Mouse (Mus musculus) adrenal gland, adult 18-20 months (tissue): Measurements from ENCODE around the gene Kat6b. TPM values are rescaled to one million over a fixed set of nuclear protein-coding genes. Genes with fewer than 3 reads are reported as not detected.
"Not testable (repeated sequence)": the region's sequence is repeated elsewhere in the genome, so short reads cannot be mapped to it uniquely, and the experiment has no call there.

Experiments used
- DNase-seq, 2 experiments: peaks; one replicate each; pipeline ENCODE4 v3.0.0; 2021 to 2022; ENCODE audit warnings: low spot score in 2 of 2
- total RNA-seq, 2 experiments: library from RNA; stranded (reverse); gene quantifications; 1 replicate in 1 of 2; 2 replicates in 1 of 2; pipeline ENCODE4 v1.2.3; 2021

Kat6b gene
- total RNA-seq, 2 experiments from 2014 or later, result 31.3 to 32.2 TPM

DNA sequence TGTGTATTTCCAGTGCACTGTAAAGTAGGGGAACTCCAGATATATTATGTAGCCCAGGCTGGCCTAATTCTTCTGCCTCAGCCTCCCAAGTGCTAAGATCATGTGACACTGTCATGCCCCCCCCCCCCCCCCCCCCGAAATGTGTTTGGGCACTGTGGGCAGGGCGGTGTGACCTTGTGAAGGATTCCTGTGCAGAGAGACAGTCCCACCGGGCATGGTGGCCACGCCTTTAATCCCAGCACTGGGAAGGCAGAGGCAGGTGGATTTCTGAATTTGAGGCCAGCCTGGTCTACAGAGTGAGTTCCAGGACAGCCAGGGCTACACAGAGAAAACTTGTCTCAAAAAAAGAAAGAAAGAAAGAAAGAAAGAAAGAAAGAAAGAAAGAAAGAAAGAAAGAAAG lies 40.3 kb downstream of the Kat6b start:
- not testable (repeated sequence) for DNase-seq

DNA sequence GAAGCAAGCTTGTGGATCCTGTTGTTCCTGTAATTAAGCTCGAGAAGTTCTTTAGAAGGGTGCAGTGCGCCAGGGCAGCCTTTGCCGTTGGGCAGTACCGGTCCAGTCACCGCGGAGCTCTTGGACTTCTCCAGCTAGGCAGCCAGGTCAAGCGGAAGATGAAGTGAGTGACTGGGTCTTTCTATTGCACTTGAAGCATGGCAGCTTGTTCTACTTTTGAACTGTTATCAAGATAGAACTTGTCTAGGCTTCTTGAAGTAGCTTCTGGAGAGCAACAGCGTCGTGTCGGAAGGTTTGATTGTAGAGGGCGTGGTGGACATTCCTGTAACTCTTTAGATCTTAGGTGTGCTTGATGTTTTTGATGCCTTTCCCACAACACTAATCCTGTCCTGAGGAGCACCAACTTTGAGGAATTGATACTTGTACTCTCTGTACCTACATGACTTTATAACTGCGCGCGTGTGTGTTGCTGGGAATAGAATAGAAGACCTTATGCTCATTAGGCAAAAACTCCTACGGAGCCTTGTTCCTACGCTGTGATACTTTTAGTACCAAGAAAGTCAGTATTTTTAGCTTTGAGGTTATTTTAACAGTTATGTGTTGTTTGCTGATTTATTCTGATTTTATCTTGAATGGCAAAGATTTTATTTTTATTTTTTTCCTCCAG lies 41.2 kb downstream of the Kat6b start:
- DNase-seq, result no peak

DNA sequence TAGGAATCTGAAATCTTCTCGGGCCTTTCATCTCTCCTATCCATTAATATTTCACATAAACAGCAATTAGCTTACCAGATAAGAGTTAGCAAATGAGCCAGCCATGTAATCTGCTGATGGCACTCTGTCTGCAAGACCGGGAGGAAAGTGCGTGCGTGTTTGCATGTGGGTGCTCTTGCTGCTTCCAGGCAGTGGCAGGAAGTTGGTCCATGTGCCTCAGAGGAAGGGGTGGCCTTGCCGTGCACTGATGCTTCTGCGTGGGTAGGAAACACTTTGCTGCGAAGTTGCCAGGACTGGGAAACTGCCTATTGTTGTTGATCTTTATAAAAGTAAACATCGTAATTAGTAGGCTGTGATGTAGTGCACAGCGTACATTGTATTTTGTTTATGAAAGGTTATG lies 42.0 kb downstream of the Kat6b start:
- no peak for DNase-seq

DNA sequence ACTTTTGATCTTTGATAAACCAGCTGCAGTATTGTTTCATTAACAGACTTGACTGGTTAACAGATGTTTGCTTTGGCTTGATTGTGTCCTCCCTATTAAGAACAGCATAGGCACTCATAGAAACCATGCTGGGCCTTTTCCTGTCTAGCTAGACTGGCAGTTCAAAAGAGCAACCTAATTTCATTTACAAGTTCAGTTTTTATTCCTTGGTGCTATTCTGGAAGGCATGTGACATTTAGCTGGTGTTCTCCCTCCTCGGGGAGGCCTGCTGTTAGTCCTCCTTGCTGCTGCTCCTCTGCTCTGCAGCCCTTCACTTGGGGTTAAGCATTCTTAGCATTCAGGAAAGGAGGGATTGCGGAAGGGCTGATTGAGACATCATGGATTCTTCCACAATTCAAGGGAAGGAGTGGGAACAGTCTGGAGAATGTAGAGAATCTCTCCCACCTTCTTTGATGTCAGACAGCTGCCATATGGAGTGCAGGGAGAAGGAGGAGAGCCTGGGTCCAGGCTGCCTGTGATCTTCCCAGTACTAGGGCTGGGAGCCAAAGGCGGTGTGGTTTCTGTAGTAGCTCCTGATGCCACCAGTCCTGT lies 42.7 kb downstream of the Kat6b start:
- no peak for DNase-seq

DNA sequence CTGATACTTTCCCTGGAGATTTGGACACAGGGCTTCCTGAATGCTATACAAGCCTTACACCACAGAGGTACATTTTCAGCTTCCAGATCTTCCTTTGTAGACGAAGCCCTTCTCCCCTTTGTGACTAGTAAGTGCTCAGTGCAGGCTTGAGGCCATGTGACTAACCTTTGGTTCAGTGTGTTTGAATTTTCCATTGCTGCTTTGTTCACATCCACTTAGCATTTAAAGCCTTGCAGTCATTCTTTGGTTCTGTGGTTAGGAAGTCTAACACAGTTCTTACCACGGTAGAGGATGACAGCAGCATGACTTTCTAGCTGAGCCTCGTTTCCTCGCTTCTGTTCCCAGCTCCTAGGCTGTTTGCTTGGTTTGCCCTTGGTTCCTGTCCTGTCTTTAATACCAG lies 44.4 kb downstream of the Kat6b start:
- no peak for DNase-seq

DNA sequence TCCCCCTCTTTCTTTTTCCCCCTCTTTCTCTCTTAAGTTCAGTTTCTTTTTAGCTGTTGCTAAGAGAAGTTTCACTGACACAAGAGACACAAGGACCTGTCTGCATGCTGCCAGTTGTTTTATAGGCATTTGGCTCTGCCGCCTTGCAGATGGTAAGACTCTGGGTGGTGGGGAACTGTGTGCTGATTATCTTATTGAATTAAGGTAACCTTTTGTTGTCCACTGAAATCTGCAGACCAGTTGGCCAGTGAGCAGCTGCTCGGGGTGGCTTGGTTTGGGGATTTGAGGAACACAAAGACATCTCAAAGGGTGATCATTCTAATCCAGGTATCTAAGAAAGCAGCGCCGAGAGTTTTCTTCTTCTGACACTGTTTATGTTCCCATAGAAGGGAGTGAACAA lies 52.3 kb downstream of the Kat6b start:
- DNase-seq, result no peak

DNA sequence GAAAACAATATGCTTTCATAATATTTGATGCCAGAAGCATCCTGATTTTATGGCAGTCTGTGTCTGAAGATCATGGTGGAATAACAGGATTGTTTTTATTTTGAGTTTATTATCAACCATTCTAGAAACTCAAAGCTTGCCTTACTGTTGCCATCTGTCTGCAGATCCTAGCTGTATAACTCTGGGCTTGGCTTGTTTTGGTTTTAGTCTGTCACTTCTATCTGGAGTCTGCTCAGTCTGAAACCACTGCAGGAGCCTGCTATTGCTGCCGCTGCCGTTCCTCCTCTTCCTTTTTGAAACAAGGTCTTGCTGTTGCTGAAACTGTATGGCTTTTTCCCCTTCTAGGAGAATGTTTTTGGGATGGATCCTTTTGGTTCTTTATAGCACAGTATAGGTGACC lies 52.8 kb downstream of the Kat6b start:
- no peak for DNase-seq

DNA sequence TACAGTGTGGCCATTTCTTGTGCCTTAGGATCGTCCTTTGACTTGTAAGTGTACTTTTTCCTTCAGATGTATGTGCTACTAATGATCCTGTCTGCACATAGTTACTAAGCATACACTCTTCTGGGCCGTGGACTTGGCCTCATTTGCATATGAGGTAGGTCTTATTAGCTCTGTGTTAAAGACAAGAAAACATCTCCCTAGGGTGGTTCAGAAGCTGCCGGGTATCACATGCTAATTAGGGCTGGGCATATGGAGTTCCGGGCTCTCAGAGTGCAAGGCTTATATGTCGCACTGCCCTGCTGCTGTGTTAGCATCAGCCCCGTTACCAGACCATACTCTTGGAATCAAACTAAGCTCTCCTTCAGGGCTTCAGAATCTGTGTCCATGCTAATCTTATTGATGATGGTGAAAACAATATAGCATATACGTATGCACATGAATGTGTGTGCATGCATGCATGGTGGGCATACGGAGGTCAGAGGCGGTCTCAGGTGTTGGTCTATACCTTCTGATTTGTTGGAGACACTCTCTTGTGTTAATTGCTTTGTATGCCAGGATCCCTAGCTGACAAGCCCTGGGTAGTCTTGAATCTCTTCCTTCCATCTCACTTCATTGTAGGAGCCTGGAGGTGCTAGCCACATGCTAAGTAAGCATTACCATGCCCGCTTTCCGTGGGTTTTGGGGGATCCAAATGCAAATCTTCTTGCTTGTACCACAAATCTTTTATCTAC lies 53.5 kb downstream of the Kat6b start:
- no peak for DNase-seq

DNA sequence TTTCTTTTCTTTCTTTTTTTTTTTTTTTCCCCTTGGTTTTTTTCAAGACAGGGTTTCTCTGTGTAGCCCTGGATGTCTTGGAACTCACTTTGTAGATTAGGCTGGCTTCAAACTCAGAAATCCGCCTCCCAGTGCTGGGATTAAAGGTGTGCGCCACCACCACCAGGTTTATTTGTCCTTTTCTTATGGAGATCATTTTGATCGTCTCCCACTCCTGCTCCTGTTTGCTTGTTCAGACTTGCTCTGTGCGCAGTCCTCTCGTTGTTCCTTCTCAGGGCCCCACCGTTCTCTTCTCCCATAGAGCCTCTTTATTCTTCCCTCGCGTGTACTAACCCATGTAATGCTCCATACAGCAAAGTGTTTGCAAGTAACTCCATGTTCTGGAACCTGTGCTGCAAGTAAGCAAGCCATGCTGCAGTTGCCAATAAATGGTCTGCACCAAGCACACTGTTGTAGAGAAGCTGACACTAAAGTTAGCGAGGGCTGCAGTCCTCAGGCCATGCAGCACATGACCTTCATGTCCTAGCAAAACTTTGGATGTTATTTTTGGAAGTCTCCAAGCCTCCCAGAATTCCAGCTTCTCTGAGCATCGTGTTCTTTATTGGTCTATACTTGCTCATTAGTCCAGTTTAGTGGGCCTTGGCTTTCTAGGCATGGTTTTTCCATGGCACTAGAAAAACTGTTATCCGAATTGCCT lies 55.4 kb downstream of the Kat6b start:
- DNase-seq, result no peak

DNA sequence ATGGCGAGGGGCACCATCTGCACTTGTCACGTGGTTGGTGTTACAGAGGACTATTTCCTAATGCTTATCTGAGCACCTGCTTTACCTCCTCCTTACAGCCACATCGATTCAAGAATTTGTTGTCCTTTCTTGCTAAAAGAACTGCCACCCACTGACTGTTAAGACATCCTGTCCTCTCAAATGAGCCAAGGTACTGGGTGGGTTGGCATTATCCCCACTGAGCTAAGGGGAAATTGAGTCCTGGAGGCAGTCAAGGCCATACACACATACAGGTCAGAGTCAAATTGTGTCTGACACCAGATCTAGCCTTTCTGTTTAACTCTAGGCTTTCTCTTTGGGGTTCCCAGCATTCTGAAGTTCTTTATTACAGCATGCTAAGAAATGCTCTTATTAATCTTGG lies 56.6 kb downstream of the Kat6b start:
- DNase-seq, result no peak

DNA sequence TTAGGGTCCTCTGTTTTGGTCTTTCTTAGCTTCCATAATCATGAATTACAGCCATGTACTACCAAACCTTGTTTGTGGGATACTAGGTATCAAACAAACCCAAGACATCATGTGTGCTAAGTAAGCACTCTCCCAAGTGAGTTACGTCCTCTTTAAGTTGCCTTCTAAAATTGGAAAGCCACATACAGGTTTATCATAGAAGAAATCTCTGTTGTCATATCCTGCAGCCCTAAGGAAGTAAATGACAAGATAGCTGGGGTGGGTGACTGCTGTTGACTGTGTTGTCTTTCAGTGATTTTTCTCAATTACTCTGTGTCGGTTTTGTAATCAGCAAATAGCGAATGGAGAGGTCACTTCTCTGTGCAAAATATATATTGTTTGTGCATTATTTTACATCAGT lies 58.5 kb downstream of the Kat6b start:
- no peak for DNase-seq

DNA sequence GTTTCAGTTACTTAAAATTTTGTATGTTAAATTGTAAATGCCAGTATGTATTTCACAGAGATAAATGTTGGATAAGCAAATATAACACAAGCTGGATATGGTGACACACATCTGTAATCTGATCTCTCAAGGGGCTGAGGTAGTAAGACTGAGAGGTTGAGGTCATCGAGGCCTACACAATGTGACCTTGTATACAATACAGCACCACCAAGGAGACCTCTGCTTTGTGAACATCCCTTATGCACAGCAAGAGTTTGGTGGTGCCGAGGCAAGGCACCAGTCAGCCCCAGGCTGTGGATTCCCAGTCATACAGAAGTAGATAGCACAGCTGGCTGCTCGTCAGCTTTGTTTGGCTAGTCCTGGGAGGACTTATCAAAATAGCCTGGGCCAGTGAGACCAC lies 59.1 kb downstream of the Kat6b start:
- DNase-seq, result no peak

DNA sequence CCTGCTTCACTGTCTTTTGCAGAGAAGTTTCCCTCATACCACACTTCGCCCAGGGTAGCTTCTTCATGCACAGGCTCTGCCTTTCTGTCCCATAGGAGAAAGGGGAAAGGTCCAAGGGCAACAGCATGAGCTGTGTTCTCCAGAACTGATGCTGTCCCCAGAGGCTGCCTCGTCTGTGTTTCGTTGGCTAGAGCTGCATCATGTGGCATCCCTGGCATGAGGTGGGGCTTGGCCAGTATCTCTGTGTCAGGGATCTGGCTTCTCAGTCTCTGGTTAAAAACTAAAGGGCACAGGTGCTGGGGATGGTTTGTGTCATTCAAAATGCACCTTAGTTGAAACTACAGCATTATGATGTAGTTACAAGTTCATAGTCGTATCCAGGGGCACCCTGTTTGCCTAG lies 64.3 kb downstream of the Kat6b start:
- DNase-seq, result no peak

DNA sequence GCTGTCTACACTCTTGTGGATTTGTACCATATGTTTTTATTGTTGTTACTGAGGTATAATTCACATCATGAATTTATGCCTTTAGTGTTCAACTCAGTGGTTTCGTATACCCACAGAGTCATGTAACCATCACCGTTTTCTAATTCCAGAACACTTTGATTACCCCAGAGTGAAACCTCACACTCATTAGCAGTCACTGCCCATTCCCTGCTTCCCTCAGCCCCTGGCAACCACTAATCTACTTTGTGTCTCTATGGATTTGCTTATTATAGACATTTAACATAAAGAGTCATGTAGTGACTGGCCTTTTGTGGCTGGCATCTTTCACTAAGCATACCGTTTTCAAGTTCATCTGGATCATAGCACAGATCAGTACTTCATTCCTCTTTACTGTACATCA lies 65.1 kb downstream of the Kat6b start:
- DNase-seq, result no peak

DNA sequence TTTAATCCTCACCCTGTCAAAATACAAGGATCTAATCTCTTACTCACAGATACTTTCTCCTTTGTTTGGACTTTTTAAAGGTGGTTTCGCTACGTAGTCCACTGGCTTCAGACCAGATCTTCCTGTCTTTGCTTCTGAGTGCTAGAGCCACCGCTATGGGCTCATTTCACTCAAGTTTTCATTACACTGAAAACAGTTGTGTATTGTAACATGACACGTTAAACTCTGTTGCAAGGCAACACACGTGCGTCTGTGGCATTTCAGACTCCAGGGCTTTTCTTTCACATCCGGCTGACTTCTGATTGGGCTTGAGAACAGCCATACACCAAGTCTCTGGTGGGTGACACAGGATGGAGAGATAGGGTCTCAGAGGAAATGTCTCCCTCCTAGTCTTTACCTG lies 66.1 kb downstream of the Kat6b start:
- DNase-seq, result no peak

DNA sequence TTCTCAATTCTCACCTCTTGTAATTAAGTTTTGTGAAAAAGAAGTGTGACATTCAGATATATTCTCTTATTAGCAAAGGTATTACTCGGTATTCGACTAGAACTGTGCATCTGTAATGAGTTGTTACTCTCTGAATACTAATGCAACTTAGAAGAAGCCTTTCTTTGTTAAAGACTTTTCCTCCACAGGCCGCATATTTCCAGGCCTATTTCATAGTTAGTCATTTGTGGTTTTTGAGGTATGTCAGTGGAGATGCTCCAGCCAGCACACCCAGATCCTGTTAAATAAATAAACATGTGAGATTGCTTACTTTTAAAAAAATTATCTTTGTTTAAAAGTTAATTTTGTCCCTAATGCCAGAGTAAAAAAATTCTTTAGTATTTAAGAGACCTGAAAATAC lies 66.7 kb downstream of the Kat6b start:
- DNase-seq, result no peak

DNA sequence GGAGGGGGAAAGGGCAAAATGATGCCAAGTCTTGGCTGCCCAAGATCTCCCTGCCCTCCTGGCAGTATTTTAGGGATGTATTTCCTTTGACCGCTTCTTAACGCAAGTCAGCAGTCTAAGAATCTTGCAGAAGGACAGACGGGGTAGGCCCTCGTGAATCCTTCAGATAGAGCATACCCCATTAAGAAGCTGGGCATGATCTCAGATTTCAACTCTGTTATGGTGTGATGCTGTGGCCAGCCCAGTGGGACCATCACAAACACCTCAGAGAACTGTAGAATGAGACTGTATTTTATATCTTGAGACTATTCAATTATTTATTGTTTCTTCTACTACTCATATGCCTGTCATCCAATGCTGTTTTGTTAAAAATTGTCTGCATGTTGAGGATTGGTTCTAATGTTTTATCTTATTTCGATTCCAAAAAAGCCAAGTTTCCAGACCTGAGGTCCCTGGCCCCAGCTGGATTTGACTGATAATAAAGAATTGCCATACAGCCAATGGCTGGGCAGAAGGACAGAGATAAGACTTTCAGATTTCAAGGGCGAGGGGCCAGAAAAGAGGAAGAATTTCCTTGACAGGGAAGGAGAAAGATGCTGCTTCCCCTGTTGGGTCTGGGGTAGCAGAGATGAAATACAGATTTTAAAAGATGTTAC lies 67.8 kb downstream of the Kat6b start:
- DNase-seq, result no peak

DNA sequence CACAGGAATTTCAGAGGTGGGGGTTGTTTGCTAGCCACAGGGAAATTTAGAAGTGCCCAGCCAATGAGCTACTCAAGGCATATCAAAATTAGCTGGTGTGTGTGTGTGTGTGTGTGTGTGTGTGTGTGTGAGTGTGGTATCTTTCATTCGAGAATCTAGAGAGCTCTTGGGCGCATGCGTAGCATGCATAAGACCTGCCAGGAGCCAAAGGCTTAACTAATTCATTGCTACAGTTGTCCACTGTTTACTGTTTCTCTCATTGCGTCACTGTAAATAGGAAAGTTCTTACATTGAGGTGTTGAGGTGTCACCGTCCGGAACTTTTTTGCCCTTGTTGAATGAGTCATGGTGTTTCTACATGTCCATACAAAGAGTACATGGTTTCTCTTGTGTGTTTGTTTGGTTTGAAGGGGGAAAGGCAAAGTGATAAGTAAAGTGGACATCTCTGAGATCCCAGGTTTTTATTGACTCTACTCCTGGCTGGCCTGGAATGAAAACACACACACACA lies 68.4 kb downstream of the Kat6b start:
- no peak for DNase-seq

DNA sequence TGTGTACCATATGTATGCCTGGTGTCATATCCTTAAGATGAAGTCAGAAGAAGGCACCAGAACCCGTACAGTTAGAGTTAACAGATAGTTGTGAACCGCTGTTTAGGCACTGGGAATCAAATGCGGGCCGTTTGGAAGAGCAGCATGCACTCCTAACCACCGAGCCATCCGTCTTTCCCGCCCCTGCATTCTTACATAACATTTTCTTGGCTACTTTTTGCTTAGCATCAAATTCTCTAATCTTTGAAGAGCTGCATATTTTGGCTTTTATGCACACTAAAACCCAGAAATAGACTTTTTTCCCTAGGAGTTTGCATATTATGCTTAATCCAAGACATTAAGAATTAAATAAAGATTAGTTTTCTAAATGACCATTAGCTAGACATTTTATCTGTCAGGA lies 69.3 kb downstream of the Kat6b start:
- no peak for DNase-seq

DNA sequence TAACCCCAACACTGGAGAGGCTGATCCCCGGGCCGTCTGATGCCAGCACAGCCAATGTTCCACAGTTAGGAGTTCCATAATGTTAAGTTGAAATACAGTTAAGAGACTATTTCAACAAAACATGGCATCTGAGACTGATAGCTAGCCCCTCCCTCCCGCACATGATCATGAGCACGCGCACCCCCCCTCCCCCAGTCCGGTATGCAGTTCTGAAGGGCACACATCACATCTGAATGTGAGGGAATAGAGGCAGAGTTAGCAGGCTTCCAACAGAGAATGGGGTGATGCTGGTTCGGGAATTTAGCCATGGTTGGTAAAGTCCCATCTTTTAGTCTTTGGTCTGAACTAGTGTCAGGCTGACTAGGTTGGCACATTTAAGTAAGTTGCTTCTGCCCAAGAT lies 70.4 kb downstream of the Kat6b start:
- no peak for DNase-seq

DNA sequence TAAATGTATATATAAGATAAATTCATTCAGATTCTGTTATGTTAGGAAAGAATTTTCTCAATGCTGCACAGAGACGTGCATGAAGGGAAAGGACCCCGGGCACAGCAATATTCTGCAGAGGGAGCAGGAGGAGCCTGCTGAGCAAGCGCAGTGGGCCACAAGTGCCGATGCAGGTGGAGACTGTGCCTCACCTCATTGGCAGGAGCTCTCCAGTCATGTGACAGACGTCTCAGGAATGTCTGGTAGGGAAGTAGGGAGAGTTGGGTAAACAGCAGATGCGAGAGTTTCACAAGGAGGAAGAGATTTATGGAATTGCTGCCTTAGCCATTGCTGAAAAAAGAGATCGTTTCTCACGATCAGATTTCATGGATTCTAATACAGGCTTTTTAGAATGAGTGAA lies 71.7 kb downstream of the Kat6b start:
- DNase-seq, result no peak
